Mouse (Mus musculus) heart, adult 2 months (tissue): ENCODE measurements around the gene Cd79b. TPM values are rescaled to one million over a fixed set of nuclear protein-coding genes. Genes with fewer than 3 reads are reported as not detected.
"Not testable (repeated sequence)": the region's sequence is repeated elsewhere in the genome, so short reads cannot be mapped to it uniquely, and the experiment has no call there.

Experiments used
- DNase-seq, 2 experiments: peaks; one replicate each; pipeline ENCODE4 v3.0.0; 2021
- H3K27ac ChIP-seq: fragments of 200-600 bp; 2 replicates; pipeline ENCODE4 v1.8.1; 2022
- H3K27me3 ChIP-seq: fragments of 200-500 bp; 2 replicates; pipeline ENCODE4 v1.6.1; 2012; ENCODE audit warnings: mild to moderate bottlenecking, low read length, inconsistent platforms, mixed read lengths; ENCODE audit not compliant: control insufficient read depth, insufficient read depth
- H3K36me3 ChIP-seq: fragments of 200-500 bp; 2 replicates; pipeline ENCODE4 v1.6.1; 2012; ENCODE audit warnings: low read length, inconsistent platforms; ENCODE audit not compliant: control insufficient read depth, insufficient read depth
- H3K4me1 ChIP-seq: fragments of 200-500 bp; 2 replicates; pipeline ENCODE4 v1.6.1; 2011; ENCODE audit warnings: low read length; ENCODE audit not compliant: control insufficient read depth, insufficient read depth
- H3K4me3 ChIP-seq: fragments of 200-600 bp; 2 replicates; pipeline ENCODE4 v1.8.1; 2022
- H3K79me2 ChIP-seq: fragments of 200-500 bp; replicated peaks from 2 replicates; pipeline ENCODE4 v1.6.1; 2012; ENCODE audit warnings: mild to moderate bottlenecking, inconsistent platforms, low read length, moderate library complexity, mixed read lengths; ENCODE audit not compliant: control insufficient read depth, insufficient read depth
- H3K9ac ChIP-seq: fragments of 200-500 bp; 2 replicates; pipeline ENCODE4 v1.6.1; 2012; ENCODE audit warnings: low read depth, mild to moderate bottlenecking, control low read depth, inconsistent platforms, low read length, mixed read lengths
- CTCF ChIP-seq: fragments of 200-600 bp; IDR thresholded peaks from 2 replicates; pipeline ENCODE4 v1.8.1; 2022; ENCODE audit warnings: antibody characterized with exemption, mild to moderate bottlenecking, moderate library complexity
- EP300 ChIP-seq: fragments of 200-500 bp; IDR thresholded peaks from 2 replicates; pipeline ENCODE4 v1.6.1; 2011; ENCODE audit warnings: low read depth, low read length, control low read depth; ENCODE audit not compliant: insufficient read depth
- POLR2A ChIP-seq: fragments of 200-500 bp; IDR thresholded peaks from 2 replicates; pipeline ENCODE4 v1.6.1; 2011; ENCODE audit warnings: mild to moderate bottlenecking, low read depth, low read length, control low read depth; ENCODE audit not compliant: insufficient read depth
- WGBS: fragments of 180-500 bp; shearing (Covaris S2); methylation state at CpG from one replicate; pipeline ENCODE4 v1.1.7; 2018; 5-methylcytosine and 5-hydroxymethylcytosine counted together
- intact Hi-C: fragments of 180-260 bp; cut with DNase I; formaldehyde crosslinking; loops from one replicate; pipeline ENCODE4 v1.15.1; 2025
- polyA plus RNA-seq: library from polyadenylated mRNA; depleted of rRNA; stranded (reverse); fragments of >200 nt; gene quantifications from 2 replicates; pipeline ENCODE4 v1.2.3, GENCODE M21; 2012
- total RNA-seq, 2 experiments: library from RNA; stranded (reverse); gene quantifications; 2 replicates each; pipeline ENCODE4 v1.2.3; 2021

Cd79b gene
- total and polyA plus RNA-seq, 3 experiments, result 1.7 to 10.1 (median 3.0) TPM

GRCm38 (mm10) chr11:106351253-106351652 is 36.7 kb upstream of the Cd79b start:
- WGBS, result 72% methylated on average over 3 of the region's 3 CpGs
- H3K4me1 ChIP-seq, result peaks cover 4% of the 10 kb centered on the region; the same call in 1 of the 2 replicates

DNA sequence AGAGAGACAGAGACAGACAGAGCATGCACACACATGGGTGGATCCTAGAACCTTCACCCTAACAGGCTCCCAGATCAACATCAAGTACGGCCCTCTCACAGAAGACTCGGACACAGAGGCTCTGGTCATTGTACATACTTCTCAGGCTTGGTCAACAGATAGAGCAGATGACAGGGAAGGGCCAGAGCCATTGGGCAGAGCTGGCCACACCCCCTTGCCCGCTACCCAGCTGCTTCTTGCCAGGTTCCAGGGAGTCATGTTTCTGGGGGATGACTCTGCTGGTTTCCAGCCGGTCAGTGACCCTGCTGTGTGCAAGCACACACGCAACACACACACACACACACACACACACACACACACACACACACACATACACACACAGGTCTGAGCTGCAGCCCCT is 36.3 kb upstream of the Cd79b start:
- no peak for TF ChIP-seq EP300
- no peak for TF ChIP-seq CTCF
- TF ChIP-seq POLR2A, result no peak
- peaks cover 4% of the 10 kb centered on the region; the same call in 1 of the 2 replicates for H3K4me1 ChIP-seq
- H3K9ac ChIP-seq, result no peak overlapping the region
- no peak for DNase-seq
- no peaks in the 10 kb centered on the region for H3K27me3 ChIP-seq
- no peak overlapping the region for H3K4me3 ChIP-seq
- H3K27ac ChIP-seq, result no peak overlapping the region
- 84% methylated on average over 5 of the region's 5 CpGs for WGBS
- no peaks in the 10 kb centered on the region for H3K79me2 ChIP-seq
- intact Hi-C loops, result no loop called here
- H3K36me3 ChIP-seq, result no peaks in the 10 kb centered on the region

More at GRCm38 (mm10) chr11:106351253-106351652, 36.7 kb upstream of the Cd79b start:
- no peaks in the 10 kb centered on the region for H3K79me2 ChIP-seq
- intact Hi-C loops, result no loop called here
- H3K27me3 ChIP-seq, result no peaks in the 10 kb centered on the region
- H3K36me3 ChIP-seq, result no peaks in the 10 kb centered on the region
- H3K9ac ChIP-seq, result no peak overlapping the region
- DNase-seq, result no peak
- no peak overlapping the region for H3K4me3 ChIP-seq
- TF ChIP-seq EP300 (no peak), POLR2A (no peak), CTCF (no peak)
- H3K27ac ChIP-seq, result no peak overlapping the region

- WGBS, result 65% methylated on average over 6 of the region's 6 CpGs
- H3K4me3 ChIP-seq, result no peak overlapping the region
- TF ChIP-seq POLR2A (no peak), CTCF (no peak), EP300 (no peak)
- intact Hi-C loops, result no loop called here
- H3K4me1 ChIP-seq, result peaks cover 2% of the 10 kb centered on the region; the same call in 1 of the 2 replicates
- no peak overlapping the region for H3K27ac ChIP-seq
- no peaks in the 10 kb centered on the region for H3K36me3 ChIP-seq
- H3K9ac ChIP-seq, result no peak overlapping the region
- no peaks in the 10 kb centered on the region for H3K79me2 ChIP-seq
- DNase-seq, result no peak
- no peaks in the 10 kb centered on the region for H3K27me3 ChIP-seq
These were observed 35.2 kb upstream of the Cd79b start for GRCm38 (mm10) chr11:106349772-106350171.

DNA sequence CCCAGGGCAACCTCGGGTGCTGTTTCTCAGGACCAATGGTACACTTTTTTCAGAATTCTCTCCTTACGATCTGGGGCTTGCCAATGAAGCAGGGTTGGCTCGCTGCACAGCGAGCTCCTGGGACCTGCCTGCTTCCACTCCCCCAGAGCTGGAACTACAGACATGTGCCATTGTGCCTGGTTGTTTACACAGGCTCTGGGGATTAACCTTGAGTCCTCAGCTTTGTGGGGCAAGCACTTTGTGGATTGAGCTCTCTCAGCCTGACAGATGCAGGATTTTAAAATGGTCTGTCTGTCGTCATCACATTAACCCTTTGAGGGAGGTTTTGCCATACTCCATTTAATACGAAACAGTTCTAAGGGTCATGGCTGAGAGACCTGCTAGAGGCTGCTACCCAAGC is 30.3 kb upstream of the Cd79b start:
- WGBS, result 61% methylated on average over 6 of the region's 6 CpGs
- Histone ChIP-seq H3K27me3 (no peaks in the 10 kb centered on the region), H3K36me3 (no peaks in the 10 kb centered on the region), H3K9ac (no peak overlapping the region), H3K4me3 (no peak overlapping the region), H3K27ac (no peak overlapping the region), H3K79me2 (no peaks in the 10 kb centered on the region), H3K4me1 (no peaks in the 10 kb centered on the region)
- no peak for TF ChIP-seq POLR2A
- TF ChIP-seq CTCF, result no peak
- intact Hi-C loops, result no loop called here
- no peak for DNase-seq

GRCm38 (mm10) chr11:106340990-106341520 is 26.5 kb upstream of the Cd79b start:
- no peak for DNase-seq
- no peaks in the 10 kb centered on the region for H3K27me3 ChIP-seq
- TF ChIP-seq CTCF, result no peak
- no peak for TF ChIP-seq POLR2A
- TF ChIP-seq EP300, result no peak
- H3K9ac ChIP-seq, result no peak overlapping the region
- intact Hi-C loops, result no loop called here
- no peaks in the 10 kb centered on the region for H3K79me2 ChIP-seq
- 49% methylated on average over 9 of the region's 9 CpGs for WGBS
- H3K4me1 ChIP-seq, result no peaks in the 10 kb centered on the region
- H3K4me3 ChIP-seq, result no peak overlapping the region
- no peaks in the 10 kb centered on the region for H3K36me3 ChIP-seq
- no peak overlapping the region for H3K27ac ChIP-seq

- H3K9ac ChIP-seq, DNase-seq, H3K27me3 ChIP-seq, H3K79me2 ChIP-seq, H3K27ac ChIP-seq, intact Hi-C loops, H3K4me1 ChIP-seq, H3K4me3 ChIP-seq, H3K36me3 ChIP-seq: not testable (repeated sequence)
- 80% methylated on average over 4 of the region's 4 CpGs for WGBS
These were observed 24.8 kb upstream of the Cd79b start for GRCm38 (mm10) chr11:106339323-106339722.
